Mouse (Mus musculus) hindbrain, embryonic 14.5 days (tissue): Measurements from ENCODE around the gene Rnf114. TPM values are rescaled to one million over a fixed set of nuclear protein-coding genes. Genes with fewer than 3 reads are reported as not detected.

Experiments used
- ATAC-seq: fragments of 200-750 bp; cut with Nextera tagmentation; 2 replicates; pipeline ENCODE4 v1.8.0; 2017; ENCODE audit warnings: moderate number of reproducible peaks, mild to moderate bottlenecking, moderate TSS enrichment, moderate library complexity; ENCODE audit not compliant: low FRiP score
- DNase-seq: peaks from one replicate; pipeline ENCODE4 v3.0.0-alpha.2; 2015; ENCODE audit warnings: low spot score
- H3K27ac ChIP-seq: fragments of 300-500 bp; sonication (generic); 2 replicates; pipeline ENCODE4 v1.5.1; 2014; ENCODE audit warnings: mild to moderate bottlenecking, moderate library complexity
- H3K27me3 ChIP-seq: fragments of 300-500 bp; sonication (generic); 2 replicates; pipeline ENCODE4 v1.6.1; 2014; ENCODE audit warnings: mild to moderate bottlenecking, low read length, mixed read lengths; ENCODE audit not compliant: control insufficient read depth, insufficient read depth
- H3K36me3 ChIP-seq: fragments of 300-500 bp; sonication (generic); replicated peaks from 2 replicates; pipeline ENCODE4 v1.6.1; 2014; ENCODE audit not compliant: control insufficient read depth, insufficient read depth
- H3K4me1 ChIP-seq: fragments of 300-500 bp; sonication (generic); replicated peaks from 2 replicates; pipeline ENCODE4 v1.6.1; 2014; ENCODE audit warnings: antibody characterized with exemption, low read length, mixed read lengths; ENCODE audit not compliant: control insufficient read depth, insufficient read depth
- H3K4me2 ChIP-seq: fragments of 300-500 bp; sonication (generic); replicated peaks from 2 replicates; pipeline ENCODE4 v1.6.1; 2014; ENCODE audit warnings: mild to moderate bottlenecking, moderate library complexity
- H3K4me3 ChIP-seq: fragments of 300-500 bp; sonication (generic); replicated peaks from 2 replicates; pipeline ENCODE4 v1.5.1; 2014; ENCODE audit warnings: mild to moderate bottlenecking, low read length
- H3K9ac ChIP-seq: fragments of 300-500 bp; sonication (generic); 2 replicates; pipeline ENCODE4 v1.6.1; 2014
- H3K9me3 ChIP-seq: fragments of 300-500 bp; sonication (generic); 2 replicates; pipeline ENCODE4 v1.6.1; 2016; ENCODE audit warnings: low read length; ENCODE audit not compliant: control insufficient read depth
- WGBS: fragments of 180-500 bp; shearing (Covaris S2); extraction: QIAGEN DNeasy Blood & Tissue Kit; methylation state at CpG from one replicate; pipeline ENCODE4 v1.1.7; 2014; 5-methylcytosine and 5-hydroxymethylcytosine counted together
- polyA plus RNA-seq: library from polyadenylated mRNA; unstranded; fragments of >200 nt; fragmentation: Nextera tagmentation; extraction: Ambion mirVana; gene quantifications from 2 replicates; pipeline ENCODE4 v1.2.1, GENCODE M21; 2014

Rnf114 gene
- polyA plus RNA-seq, 1 experiment from 2014 or later = 110 TPM

DNA sequence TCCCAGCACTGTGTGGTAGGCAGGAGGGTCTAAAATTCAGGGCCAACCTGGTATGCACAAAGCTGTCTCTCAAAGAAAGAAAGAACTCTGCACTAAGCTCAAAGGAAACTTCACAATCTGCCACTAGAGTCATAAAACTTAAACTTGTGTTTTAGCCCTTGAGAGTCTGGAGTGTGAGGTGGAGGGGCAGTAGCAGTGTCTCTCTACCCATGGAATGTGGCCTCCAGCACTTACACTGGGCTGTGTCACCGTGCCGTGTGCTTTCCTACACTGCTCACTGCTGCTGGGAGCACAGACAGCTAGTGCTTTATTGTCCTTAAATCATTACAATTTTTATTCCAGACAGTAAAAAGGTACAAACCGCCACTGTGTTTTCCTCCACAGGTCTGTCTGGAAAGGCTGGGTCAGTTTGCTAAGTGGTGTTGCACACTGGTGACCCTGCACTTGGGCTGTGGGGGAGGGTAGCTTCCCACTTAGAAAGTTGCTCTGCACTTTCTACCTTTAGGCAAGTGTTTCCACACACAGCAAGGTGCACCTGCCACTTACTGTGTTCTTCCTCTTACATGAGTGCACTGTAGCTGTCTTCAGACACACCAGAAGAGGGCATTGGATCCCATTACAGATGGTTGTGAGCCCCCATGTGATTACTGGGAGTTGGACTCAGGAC, 15.4 kb downstream of the Rnf114 start:
- Histone ChIP-seq H3K4me2 (no peak overlapping the region), H3K4me3 (no peak overlapping the region), H3K9me3 (no peaks in the 10 kb centered on the region), H3K36me3 (peaks cover 59% of the 10 kb centered on the region), H3K27me3 (no peaks in the 10 kb centered on the region), H3K27ac (no peak overlapping the region), H3K4me1 (peaks cover 25% of the 10 kb centered on the region), H3K9ac (no peak overlapping the region)
- ATAC-seq = no peak
- WGBS = 92% methylated on average over 3 of the region's 3 CpGs
- no peak for DNase-seq

GRCm38 (mm10) chr2:167508569-167508968, 16.1 kb downstream of the Rnf114 start:
- Histone ChIP-seq H3K9me3 (no peaks in the 10 kb centered on the region), H3K4me2 (no peak overlapping the region), H3K9ac (no peak overlapping the region), H3K36me3 (peaks cover 67% of the 10 kb centered on the region), H3K27ac (no peak overlapping the region), H3K4me1 (peaks cover 25% of the 10 kb centered on the region), H3K27me3 (no peaks in the 10 kb centered on the region), H3K4me3 (no peak overlapping the region)
- ATAC-seq (no peak), DNase-seq (no peak)
- 96% methylated on average over 4 of the region's 4 CpGs for WGBS

DNA sequence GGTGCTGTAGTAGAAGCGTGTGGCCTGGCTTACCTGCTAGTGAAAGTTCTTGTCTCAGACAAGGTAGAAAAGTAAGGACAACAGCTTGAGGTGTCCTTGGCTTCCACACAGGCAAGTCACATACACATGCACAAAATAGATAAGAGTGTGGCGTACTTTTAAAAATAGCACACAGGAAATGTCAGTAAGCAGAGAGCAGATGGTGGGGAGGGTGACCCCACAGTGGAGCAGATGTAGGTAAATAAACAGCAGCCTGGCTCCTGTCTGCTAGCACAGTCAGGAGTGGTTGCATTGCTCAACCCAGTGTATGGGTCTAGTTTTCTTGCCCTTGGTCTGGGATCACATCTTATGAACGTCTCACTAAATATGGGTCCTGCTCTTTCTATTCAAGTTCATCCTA, 18.0 kb downstream of the Rnf114 start:
- ATAC-seq = no peak
- H3K36me3 ChIP-seq = peaks cover 86% of the 10 kb centered on the region
- 92% methylated on average over 3 of the region's 3 CpGs for whole genome bisulfite sequencing

GRCm38 (mm10) chr2:167512365-167512764, 19.9 kb downstream of the Rnf114 start:
- 87% methylated on average over 9 of the region's 9 CpGs for WGBS
- no peak for DNase-seq
- Histone ChIP-seq H3K27me3 (no peaks in the 10 kb centered on the region), H3K4me2 (no peak overlapping the region), H3K36me3 (peaks cover 96% of the 10 kb centered on the region), H3K27ac (no peak overlapping the region), H3K4me3 (no peak overlapping the region), H3K9me3 (no peaks in the 10 kb centered on the region), H3K9ac (no peak overlapping the region), H3K4me1 (no peaks in the 10 kb centered on the region)
- no peak for ATAC-seq

More for the DNA sequence above, 18.0 kb downstream of the Rnf114 start:
- Histone ChIP-seq H3K27me3 (no peaks in the 10 kb centered on the region), H3K4me2 (no peak overlapping the region), H3K9ac (no peak overlapping the region), H3K4me3 (no peak overlapping the region), H3K27ac (no peak overlapping the region), H3K4me1 (peaks cover 12% of the 10 kb centered on the region), H3K9me3 (no peaks in the 10 kb centered on the region)
- no peak for DNase-seq

DNA sequence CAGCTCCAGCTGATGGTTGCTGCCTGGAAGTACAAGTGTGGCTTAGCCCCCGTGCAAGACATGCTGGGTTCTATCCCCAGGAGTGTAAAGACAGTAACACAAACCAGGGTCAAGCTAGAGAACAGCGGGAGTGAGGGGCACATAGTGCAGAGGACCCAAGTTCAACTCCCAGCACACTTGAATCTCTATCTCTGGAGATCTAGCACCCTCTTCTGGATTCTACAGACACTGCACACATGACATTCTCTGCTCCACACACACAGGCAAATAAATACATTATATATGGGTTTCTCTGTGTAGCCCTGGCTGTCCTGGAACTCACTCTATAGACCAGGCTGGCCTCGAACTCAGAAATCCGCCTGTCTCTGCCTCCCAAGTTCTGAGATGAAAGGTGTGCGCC, 20.5 kb downstream of the Rnf114 start:
- ATAC-seq (no peak), DNase-seq (no peak)
- Histone ChIP-seq H3K9ac (no peak overlapping the region), H3K4me2 (no peak overlapping the region), H3K4me3 (no peak overlapping the region), H3K27ac (no peak overlapping the region), H3K4me1 (no peaks in the 10 kb centered on the region), H3K36me3 (peaks cover 96% of the 10 kb centered on the region), H3K9me3 (no peaks in the 10 kb centered on the region), H3K27me3 (no peaks in the 10 kb centered on the region)
- WGBS = 94% methylated on average over 5 of the region's 5 CpGs

DNA sequence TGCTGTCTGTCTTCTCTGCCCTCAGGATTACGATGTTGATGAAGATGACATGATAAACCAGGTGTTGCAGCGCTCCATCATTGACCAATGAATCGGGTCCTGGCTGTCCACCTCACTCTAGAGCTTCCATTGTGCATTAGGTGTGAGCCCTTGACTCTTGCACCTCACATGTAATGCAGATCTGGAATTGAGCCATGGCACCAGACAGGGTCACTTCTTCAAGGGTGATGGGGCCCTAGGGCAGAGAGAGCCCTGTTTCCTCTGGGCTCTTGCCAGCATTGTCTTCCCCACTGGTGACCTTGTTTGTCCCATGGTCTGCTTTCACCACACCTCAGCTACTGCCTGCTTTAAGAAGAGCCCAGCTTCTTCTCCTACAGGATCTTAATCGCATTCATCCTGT, 22.2 kb downstream of the Rnf114 start:
- Histone ChIP-seq H3K4me3 (no peak overlapping the region), H3K27ac (no peak overlapping the region), H3K9ac (no peak overlapping the region), H3K36me3 (peaks cover 84% of the 10 kb centered on the region), H3K9me3 (no peaks in the 10 kb centered on the region), H3K4me1 (no peaks in the 10 kb centered on the region), H3K27me3 (no peaks in the 10 kb centered on the region), H3K4me2 (no peak overlapping the region)
- DNase-seq = no peak
- 98% methylated on average over 4 of the region's 4 CpGs for WGBS
- no peak for ATAC-seq

DNA sequence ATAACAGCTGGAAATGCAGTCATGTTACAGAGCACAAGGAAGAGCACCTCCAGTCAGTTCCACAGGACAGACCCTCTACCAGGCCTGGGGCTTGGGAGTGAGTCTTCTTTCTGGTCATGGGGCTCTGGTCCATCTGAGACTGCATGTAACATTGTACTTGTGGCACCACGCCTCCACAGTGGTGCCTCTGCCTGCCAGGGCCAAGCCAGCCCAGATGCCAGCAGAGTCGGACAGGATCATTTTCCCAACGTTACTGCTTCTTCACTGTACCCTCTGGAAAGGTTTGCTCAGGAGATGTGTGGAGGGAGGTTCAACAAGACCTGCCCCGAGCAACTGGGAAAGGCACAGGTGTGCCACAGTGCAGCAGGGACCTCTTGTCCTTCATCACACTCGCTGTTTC, 23.2 kb downstream of the Rnf114 start:
- Histone ChIP-seq H3K27ac (no peak overlapping the region), H3K4me1 (no peaks in the 10 kb centered on the region), H3K4me2 (no peak overlapping the region), H3K4me3 (no peak overlapping the region), H3K36me3 (peaks cover 82% of the 10 kb centered on the region), H3K9ac (no peak overlapping the region), H3K9me3 (no peaks in the 10 kb centered on the region), H3K27me3 (no peaks in the 10 kb centered on the region)
- DNase-seq (no peak), ATAC-seq (no peak)
- WGBS = 92% methylated on average over 5 of the region's 5 CpGs

DNA sequence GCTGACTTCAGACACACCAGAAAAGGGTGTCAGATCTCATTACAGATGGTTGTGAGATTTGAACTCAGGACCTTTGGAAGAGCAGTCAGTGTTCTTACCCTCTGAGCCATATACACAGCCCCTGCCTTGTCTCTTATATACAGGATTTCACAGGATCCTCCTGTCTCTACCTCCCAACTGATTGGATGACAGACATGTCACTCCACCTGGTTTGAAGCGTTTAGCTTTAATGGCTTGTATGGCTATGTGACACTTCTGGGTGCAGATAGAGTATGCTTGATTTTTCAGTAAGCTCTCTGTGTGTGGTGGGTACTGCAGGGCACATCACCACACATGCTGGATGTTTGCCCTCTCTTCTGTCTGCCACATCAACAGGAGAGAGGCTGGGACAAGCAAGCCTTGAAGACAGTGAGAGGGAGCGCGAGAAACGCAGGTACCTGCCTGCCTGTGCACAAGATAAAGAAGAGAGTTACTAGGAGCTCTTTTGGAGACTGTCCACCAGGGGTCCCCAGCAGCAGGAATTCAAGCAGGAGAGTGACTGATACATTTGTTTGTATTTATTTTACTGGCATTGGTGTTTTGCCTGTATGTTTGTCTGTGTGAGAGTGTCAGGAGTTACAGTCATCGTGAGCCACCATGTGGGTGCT, 27.3 kb downstream of the Rnf114 start:
- no peaks in the 10 kb centered on the region for H3K9me3 ChIP-seq
- H3K27ac ChIP-seq = no peak overlapping the region
- no peak for DNase-seq
- H3K9ac ChIP-seq = no peak overlapping the region
- H3K27me3 ChIP-seq = no peaks in the 10 kb centered on the region
- no peak for ATAC-seq
- no peak overlapping the region for H3K4me2 ChIP-seq
- H3K4me1 ChIP-seq = no peaks in the 10 kb centered on the region
- H3K4me3 ChIP-seq = no peak overlapping the region
- 77% methylated on average over 5 of the region's 5 CpGs for WGBS
- peaks cover 41% of the 10 kb centered on the region for H3K36me3 ChIP-seq

- no peak overlapping the region for H3K4me2 ChIP-seq
- H3K9ac ChIP-seq = no peak overlapping the region
- no peaks in the 10 kb centered on the region for H3K4me1 ChIP-seq
- DNase-seq = no peak
- H3K36me3 ChIP-seq = no peaks in the 10 kb centered on the region
- H3K27me3 ChIP-seq = no peaks in the 10 kb centered on the region
- no peak overlapping the region for H3K27ac ChIP-seq
- H3K4me3 ChIP-seq = no peak overlapping the region
- WGBS = 15% methylated on average over 5 of the region's 5 CpGs
- no peaks in the 10 kb centered on the region for H3K9me3 ChIP-seq
- no peak for ATAC-seq
These were observed 35.8 kb downstream of the Rnf114 start for GRCm38 (mm10) chr2:167528278-167528677.
